Mouse (Mus musculus) central nervous system, embryonic 18 days (tissue): ENCODE data around the gene Traf3. TPM values are rescaled to one million over a fixed set of nuclear protein-coding genes. Genes with fewer than 3 reads are reported as not detected.

Source experiments
- polyA plus RNA-seq: library from polyadenylated mRNA; depleted of rRNA; stranded (reverse); fragments of >200 nt; gene quantifications from 2 replicates; pipeline ENCODE4 v1.2.3, GENCODE M21; 2012; rRNA removed

The Traf3 gene
- 29.9 and 30.4 TPM in 2 replicates for polyA plus RNA-seq

DNA sequence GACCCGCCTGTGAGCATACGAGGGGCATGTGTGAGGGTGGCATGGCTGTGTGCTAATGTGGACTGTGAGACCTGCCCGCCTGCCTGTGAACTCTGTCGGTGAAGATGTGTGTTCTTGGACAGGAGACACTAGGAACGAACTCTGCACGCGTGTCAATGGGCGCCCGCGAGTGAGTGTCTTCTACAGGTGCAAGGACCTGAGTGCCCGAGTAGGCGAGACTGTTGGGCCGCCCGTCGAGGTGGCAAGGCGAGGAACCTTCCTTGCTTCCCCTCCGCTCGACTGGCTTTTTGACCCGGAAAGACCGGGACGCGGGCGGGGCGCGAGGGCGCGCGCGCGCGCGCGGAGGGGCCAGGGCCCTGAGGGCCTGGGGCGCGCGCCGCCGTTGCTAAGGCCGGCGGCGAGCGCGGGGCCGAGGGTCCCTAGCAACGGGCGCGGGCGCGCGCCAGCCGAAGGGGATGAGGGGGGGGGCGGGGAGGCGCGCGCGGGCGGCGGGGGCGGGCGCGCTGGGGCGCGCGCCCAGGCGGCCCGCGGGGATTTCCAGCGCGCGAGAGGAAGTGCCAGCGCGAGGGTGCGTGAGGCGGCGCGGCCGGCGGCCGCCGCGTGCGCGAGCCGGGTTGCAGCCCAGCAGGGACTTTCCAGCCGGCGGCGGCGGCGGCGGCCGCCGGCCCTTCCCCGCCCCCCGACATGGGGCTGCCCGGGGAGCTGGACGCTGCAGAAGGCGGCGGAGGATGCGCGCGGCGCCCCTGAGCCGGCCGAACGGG lies at the start of gene Traf3:
Gene Traf3 (plus strand): TSS at position 540 of the 761 bp plus-strand sequence.

DNA sequence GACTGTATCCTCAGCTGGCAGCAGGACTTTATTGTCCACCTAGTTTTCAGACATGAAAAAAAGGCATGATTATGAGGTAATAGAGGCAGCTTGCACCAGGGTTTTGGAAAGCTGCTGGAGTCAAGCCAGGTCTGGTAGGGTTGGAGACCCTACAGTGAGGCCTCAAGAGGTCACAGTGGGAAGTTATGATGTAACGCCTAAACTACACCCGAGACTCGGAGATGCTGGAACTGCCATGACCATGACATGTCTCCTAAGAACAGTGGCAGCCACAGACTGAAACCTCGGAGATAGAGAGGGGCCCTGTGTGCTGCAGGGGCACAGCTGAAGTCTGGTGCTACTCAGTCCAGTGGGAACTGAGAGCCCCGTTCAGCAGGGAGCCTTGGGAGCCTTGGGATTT lies 18.3 kb downstream of the Traf3 start, which contains the start of gene 4930595D18Rik:
Gene 4930595D18Rik (minus strand): TSS at position 16 of the 400 bp plus-strand sequence.

DNA sequence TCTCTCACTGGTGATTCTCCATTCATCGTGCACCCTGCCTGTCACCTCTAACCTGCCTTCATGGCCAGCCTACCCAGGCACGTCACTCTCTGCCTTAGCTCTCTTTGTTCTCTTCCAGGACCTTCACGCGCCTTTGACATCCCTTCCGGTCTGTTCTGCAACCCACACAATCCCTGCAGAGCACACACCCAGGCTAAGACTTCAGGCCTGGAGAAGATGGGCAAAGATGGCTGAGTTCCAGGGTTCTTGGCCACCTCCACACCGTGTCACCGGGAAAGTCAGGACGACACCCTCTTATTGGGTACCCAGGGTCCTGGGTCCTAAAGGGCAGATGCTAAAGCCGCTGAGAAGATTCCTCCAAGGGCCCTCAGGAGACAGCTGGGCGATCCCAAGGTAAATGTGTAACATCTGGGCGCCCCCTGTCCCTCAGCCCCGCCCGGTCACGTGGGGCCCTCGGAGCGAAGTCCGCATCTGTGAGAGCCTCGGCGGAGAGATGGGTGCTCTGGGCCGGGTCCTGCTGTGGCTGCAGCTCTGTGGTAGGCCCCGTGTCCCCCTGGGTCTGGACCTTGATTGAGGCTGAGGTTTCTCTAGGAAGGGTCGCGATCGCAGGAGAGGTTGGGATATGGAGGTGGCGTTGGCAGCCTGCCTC lies 104.6 kb downstream of the Traf3 start, which contains the start of gene Amn:
Gene Amn (plus strand): TSS at position 467 of the 649 bp plus-strand sequence.

Other genes starting within 250 kb of the Traf3 start
- 7.7 and 8.8 TPM in 2 replicates for gene Ankrd9, start 187.3 kb upstream of the Traf3 start, polyA plus RNA-seq
- gene Rcor1, start 127.0 kb upstream of the Traf3 start, polyA plus RNA-seq = 14.8 and 14.9 TPM in 2 replicates
- gene 4930595D18Rik, start 18.1 kb downstream of the Traf3 start, polyA plus RNA-seq = 0.17 and 0.23 TPM in 2 replicates
- gene Amn, start 104.7 kb downstream of the Traf3 start, polyA plus RNA-seq = 22.7 and 24.3 TPM in 2 replicates
- gene Cdc42bpb, start 211.3 kb downstream of the Traf3 start, polyA plus RNA-seq = 180 and 191 TPM in 2 replicates
- 4.3 and 5.1 TPM in 2 replicates for gene Lbhd2, start 240.4 kb downstream of the Traf3 start, polyA plus RNA-seq